Mouse (Mus musculus) lung, postnatal 36 days (tissue): Measurements from ENCODE around the gene Mylk2.

Experiments used
- DNase-seq: peaks from one replicate; pipeline ENCODE4 v3.0.0; 2022; ENCODE audit warnings: mixed read lengths

The Mylk2 gene

DNA sequence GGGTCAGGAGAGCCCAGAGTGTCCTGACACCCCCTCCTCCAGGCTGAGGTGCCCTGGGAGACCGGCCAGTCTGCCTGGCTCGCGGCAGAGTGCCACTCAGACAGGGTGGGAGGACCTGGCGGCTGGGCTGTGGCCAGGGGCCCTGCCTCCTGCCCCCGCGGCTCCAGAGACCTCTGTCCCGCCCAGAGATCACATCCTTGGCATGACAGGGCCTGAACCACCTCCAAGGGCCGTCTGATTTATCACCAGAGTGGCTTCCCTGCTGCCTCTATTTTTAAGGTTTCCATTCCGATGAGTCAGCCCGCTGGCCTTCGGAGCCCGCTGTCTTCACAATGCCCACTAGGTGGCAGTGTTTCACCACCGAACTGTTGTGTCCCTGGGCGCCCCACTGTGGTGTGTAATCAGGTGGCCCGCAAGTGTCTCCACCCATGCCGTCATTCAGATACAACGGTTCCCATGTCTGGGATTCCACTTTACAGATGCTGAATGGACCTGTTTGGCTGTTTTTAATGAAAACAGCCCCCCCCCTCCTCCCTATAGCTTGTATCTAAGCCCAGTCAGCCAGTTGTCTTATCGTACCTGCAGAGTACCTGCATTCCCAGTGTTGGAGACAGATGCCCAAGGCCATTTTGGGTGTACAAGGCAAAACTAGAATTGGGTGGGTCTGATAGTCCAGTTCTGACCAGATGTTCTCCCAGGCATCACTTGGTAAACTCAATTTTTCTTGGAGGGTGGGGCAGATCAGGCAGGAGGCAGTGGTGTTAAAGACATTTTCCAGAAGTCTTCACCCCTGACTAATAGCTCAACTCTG is 3.4 kb downstream of the Mylk2 start:
- DNase-seq, result peak; percentile 88

DNA sequence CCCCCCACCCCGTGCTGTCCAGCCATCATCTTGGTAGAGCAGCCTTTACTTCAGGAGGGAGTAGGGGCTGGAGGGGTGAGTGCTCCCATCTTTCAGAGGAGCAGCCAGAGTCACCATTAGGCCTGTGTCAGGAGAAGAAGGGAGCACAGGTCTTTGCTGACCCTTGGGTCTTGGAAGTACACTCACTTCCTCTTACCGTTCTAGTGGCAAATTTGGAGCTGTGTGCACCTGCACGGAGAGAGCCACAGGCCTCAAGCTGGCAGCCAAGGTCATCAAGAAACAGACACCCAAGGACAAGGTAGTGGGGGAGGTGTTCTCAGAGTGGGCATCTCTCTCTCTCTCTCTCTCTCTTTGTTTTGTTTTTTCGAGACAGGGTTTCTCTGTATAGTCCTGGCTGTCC is 4.3 kb downstream of the Mylk2 start:
- no peak for DNase-seq

DNA sequence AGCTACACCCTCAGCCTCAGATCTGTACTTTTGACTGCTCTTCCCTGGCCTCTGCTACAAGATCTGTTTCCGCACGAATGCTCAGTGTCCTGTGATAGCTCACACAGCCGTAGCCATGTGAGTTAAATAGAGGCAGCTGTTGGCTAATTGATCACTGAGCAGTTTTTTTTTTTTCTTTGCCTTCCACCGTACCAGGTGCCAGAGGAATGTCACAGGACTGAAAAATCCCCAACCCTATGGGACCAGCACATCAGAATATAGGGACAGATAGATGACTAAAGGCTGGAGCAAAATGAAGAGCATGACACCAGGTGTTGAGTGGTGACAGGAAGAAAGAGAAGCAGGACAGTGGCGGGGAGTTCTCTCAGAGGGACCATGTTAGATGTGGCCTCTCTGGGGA is 5.0 kb downstream of the Mylk2 start:
- DNase-seq, result no peak

DNA sequence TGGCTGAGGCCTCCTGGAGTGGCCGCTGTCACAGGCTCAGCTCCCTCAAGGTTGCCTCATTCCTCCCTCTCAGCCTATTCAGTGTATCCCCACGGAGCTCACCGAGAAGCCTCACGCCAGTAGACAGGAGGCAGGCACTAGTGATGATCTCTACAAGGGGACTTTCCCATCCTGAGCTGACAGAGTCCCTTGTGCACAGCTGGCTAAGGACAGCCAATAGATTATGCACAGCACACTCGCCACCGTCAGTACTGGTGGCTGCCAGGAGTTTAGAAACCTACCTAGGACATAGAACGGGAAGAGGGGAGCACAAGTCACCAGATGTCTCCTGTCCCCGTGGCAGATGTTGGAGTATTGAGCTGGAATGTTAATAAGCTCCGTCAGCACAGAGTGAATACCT is 6.5 kb downstream of the Mylk2 start:
- no peak for DNase-seq

DNA sequence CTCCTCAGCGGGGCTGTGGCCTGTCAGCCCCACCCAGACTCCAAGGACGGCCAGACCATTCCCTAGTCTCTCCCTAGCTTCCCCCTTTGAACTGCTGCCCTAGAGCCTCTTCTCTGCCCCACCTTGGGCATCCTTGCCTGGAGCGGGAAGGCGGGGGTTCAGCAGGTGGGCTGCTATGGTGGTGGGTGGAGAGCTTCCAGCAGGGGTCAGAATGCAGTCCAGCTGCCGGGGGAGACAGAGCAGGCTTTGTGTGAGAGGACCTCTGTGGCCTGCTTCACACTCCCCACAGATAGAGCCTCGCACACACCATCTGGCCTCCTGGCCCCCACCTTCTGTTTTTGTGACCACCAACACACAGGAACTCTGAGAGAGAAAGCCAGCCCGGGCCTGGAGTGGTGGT is 11.2 kb downstream of the Mylk2 start:
- DNase-seq, result no peak

DNA sequence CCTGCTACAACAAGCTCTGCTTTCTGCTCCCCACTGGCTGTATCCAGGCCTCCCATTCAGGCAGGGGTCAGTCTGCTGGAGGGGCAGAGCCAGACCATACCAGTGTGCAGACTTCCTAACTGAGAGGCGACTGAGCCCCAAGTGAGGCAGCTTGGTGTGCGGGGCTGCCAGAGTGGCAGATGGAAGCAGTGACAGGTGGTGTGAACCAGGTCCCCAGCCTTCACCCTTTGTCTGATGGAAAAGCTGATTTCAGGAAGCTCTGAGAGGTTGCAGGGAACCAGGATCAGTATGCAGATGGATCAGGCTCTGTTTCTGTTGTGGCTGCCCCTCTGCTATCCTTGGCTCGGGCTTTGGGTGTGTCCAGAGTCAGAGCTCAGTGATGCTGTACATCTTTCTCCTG is 12.5 kb downstream of the Mylk2 start:
- DNase-seq, result no peak

DNA sequence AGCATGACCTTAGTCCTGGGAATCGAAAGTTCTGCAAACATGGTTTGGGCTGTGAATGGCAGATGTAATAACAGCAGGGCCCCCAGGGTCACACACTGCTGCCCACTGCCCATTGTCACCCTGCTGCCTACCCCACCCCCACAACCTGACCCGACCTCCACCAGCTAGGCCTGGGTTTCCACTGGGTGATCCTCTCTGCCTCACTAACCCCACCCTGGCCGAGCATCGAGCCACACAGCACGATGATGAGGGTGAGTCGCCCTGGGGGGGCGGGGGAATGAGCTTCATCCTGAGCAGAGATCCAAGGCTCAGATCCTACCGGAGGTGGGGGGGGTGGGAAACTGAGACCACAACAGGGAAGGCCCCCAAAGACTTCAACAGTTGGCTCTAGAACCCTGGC is 13.0 kb downstream of the Mylk2 start:
- no peak for DNase-seq

DNA sequence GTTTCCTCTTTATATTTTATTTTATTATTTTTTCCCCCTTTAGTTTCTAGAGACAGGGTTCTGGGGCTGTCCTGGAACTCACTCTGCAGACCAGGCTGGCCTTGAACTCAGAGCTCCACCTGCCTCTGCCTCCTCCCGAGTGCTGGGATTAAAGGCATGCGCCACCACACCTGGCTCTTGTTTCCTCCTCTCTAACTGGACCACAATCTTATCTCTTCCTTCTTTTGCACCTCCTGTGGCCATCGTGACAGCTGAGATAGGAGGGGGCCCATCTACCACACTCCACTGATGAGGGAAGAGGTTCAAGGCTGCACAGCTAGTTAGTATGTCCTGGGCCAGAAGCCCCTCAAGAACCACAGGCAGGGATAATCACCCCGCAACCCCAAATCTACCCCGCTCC is 13.4 kb downstream of the Mylk2 start:
- DNase-seq, result no peak

DNA sequence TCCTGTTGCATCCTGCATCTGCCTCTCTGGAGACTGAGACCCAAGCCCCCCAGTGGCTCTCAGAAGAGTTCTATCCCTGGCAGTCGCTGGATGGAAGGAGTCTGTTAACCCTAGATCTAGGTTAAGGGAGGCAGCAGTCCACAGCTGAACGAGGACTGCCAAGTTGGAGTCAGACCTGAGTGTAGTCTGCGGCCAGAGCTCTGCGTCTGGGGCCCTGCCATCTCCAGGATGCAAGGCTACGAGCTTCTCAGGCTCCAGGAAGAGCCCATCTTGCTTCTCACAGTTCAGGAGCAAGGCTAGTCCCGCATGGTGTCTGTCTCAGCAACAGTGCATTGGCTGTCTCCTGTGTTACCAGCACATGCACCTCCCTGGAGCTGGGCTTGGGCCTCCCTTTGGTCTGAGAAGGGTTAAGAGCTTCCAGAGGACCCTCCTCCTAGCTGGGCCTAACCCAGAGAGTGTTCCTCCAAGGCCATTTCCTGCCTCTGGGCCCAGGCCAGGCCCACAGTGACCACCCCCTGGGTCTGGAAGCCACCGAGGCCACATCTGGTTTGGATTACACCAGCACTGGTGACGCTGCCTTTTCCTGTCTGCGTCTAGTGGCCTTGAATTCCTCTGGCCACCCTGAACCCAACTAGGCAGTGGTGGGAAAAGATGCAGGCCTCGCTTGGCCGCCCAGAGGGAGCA is 14.2 kb downstream of the Mylk2 start:
- peak; percentile 56 for DNase-seq

DNA sequence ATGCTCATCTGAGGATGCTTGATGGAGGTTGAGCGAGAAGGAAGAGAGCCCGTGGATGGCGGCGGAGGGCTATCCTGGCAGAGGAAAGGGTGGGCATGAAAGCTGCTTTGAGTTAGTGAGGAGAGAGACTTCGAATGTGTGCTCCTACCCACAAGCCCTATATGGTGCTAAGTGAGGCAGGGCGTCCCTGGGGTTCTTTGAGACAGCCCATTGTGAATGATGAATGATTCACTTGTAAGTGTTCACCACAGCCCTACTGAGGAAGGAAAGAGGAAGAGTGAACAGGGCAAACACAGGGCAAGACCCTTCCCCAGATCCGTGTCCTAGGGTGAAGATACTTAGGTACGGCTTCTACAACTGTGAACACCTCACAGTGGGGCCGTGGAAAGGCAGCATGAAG is 15.7 kb downstream of the Mylk2 start:
- DNase-seq, result no peak

DNA sequence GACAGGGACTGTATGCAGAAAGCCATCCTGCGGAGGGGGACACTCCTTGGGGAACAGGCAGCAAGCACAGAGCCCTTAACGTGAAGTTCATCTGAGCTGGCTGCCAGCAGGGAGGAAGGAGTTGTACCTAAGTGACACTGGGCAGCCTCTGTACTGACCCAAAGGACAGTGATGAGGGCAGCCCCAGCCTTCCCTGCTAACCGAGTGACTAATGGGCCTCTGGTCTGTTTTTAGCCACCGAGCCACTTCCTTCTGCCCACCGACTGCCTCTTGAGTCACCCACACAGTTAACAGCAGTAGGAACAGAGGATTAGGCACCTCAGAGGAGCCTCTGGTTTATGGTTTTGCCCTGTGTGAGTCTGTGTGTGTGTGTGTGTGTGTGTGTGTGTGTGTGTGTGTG is 16.2 kb downstream of the Mylk2 start:
- peak; percentile 24 for DNase-seq

DNA sequence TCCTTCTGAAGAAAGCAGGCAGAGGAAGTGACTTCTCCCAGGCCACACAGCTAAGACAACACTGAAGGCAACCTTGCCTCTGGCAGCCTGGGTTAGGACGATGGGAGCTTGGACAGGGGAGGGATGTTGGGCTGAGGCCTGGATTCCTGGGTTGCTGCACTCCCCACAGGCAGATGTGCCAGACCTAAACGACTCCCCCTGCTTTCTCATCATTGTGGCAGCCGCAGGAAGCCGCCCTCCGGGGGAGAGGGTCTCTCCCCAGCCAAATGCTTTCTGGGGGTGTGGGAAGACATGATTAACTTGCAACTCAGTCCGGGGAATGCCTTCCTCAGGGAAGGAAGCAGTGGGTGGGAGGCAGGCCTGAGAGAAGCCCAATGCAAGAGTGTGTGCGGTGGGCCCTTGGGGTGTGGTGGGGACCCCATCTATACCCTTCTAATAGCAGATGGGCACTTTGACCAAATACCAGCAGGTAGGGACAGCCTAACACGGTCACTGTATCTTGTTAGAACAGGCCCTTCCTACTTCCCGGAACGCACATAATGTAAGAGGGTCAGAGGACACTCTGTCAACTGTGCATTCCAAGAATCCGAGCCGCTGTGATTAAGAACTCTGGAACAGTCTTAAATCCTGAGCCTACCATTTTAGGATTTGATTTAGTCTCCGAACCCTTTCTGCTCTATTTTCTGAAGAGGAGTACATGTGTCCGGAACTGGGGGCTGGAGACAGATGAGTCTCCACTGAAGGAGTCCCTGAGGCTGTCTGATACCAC is 17.3 kb downstream of the Mylk2 start:
- DNase-seq, result peak; percentile 25

DNA sequence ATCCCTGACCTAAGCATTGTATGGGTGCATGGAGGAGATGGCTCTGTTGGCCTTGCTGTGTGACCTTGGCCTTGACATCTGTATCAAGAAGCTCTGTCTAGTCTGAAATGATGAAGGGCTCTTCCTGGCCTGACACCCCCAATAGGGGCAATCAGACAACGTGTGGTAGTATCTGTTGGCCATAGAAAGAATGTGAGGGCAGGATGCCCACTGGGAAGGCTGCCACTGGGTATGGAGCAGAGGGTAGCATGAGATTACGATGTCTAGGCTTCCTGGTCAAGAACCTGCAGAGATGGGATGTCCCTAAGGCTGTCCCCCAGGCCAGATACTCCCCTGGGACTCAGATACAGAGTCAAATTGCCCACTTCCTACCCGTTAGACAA is 17.8 kb downstream of the Mylk2 start:
- DNase-seq, result no peak

DNA sequence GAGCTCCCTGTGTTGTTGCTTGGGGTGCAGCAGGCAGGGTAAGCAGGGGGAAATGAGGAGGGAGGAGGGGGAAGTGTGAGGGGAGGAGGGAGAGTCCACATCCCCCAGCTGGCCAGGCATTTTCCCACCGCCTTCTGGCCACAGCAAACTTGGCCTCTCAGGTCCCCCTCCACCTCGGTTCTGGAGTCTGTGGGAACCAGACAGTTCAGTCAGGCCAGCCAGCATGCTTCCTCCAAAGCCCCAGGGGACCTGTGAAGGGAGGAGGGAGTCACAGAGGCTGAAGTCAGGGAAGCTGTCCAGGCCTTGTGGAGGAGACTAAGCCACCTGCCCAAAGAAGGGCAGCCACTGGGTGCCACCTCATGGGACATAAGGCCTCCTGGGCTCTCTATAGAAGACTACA is 19.1 kb downstream of the Mylk2 start:
- no peak for DNase-seq

DNA sequence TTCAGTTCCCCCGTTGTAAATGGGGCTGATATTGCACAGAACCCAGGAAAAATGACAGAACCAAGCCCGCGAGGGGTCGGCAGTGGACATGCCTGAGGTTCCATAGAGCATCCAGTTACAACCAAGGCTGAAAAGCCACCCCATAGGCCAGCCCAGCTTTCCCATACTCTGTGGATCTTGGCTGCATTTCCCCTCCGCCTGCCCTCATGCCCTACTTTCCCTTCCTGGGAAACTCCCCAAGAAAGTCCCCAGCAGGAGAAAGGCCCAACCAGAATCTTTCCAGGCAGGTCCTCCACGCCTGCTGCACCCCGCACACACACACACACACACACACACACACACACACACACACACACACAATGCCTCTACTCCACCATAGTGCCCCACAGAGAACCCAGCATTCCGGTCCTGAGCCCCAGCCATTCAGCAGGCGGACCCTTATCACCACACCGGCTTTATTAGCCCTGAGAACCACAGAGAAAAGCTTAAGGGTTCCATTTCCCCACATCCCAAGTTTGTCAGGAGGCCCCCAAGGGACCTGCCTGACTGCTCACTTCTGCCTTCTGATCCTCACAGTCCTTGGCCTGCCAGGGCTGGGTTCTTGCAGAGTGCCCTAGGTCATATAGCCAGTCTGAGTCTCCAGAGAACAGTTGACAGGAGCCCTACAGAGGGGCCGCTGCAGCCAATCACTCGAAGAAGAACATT is 20.5 kb downstream of the Mylk2 start:
- no peak for DNase-seq

DNA sequence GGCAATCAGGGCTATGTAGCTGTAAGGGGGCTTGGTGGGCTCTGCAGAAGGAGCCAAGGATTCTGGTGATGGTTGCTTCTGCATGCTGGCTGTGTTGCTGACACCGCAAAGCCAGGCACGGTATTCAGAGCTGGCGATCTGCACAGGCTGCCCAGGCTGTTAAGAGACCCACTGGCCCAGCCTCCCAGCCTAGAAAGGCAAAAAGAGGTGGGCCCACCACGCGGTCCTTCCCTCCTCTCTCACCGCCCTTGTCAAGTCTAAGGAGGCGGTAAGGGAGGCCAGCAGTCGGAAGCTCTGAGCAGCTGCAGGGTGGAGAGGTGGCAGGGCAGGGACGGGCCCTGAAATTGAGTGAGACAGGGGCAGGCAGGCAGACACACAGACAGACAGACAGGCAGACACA is 21.9 kb downstream of the Mylk2 start, which contains the start of gene Foxs1:
Foxs1 (minus strand) TSS at position 161 of the 400 bp plus-strand sequence.
- peak; percentile 41 for DNase-seq

DNA sequence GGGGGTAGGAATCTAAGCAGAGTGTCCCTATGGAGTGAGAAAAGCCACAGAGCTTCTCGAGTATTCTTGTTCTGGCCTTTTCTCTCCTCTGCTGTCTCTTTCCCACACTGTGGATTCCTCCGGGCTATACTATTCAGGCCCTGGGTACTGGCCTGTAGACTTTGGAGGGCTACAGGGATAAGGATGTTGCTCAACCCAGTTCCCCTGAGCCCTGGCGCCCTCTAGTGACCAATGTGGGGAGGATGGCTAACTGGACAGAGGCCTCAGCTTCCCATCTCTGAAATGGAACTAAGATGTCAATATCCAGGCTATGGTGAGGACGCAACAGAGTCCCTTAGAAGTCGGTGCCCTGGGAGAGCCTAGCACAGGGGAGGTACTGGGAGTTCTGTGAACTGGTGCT is 22.5 kb downstream of the Mylk2 start:
- peak; percentile 48 for DNase-seq

DNA sequence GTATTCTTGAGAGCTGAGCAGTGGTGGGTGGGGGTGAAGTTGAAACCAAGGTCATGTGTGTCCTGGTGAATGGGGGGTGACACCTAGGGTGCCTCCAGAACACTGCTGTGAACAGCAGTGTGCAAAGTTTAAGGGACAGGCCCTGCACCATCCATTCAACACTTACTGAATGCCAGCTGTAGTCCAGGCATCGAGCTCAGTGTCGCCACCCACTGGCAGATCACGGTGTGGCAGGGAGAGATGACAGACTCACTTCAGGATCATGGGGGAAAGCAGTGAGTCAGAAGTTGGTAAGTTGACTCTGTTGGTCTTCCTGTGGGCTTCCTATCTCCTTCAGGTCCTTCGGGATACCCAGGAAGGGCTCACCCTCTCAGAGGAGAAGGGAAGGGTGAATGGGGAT is 28.7 kb downstream of the Mylk2 start:
- peak; percentile 65 for DNase-seq

DNA sequence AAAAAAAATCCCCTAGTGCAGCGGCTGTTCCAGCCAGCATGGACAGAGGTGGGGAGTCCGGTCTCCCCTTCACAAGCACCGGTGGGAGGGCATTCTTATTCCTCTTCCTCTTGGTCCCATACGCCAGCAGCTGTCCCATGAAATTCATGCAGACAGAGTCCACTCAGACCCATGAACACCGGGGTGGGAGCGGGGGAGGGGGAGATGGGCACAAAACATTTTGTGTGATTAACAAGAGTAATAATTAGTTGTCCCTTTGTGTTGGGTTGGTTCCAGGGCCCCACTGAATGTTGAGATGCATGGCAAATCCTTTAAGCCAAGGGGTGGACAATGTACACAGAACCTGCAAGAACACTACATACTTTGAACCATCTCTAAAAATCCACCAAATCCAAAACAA is 30.0 kb downstream of the Mylk2 start:
- no peak for DNase-seq

DNA sequence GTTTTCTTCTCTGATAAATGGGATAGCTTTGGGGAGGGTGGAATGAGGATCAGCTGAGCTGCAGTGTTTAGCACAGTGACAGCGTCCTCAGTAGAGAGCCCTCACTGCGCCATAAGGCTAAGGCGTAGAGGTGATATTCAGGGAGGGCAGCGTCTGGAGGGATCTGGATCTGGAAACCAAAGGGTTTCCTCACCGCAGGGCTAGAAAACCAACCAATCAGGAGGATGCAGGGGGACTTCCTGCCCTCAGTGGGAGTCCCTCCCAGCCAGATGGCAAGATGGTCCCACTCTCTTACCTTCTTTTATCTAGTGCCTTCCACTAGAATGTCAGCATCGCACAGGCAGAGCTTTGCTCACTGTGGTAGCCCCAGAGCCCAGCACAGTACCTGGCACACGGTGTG is 30.6 kb downstream of the Mylk2 start:
- no peak for DNase-seq

DNA sequence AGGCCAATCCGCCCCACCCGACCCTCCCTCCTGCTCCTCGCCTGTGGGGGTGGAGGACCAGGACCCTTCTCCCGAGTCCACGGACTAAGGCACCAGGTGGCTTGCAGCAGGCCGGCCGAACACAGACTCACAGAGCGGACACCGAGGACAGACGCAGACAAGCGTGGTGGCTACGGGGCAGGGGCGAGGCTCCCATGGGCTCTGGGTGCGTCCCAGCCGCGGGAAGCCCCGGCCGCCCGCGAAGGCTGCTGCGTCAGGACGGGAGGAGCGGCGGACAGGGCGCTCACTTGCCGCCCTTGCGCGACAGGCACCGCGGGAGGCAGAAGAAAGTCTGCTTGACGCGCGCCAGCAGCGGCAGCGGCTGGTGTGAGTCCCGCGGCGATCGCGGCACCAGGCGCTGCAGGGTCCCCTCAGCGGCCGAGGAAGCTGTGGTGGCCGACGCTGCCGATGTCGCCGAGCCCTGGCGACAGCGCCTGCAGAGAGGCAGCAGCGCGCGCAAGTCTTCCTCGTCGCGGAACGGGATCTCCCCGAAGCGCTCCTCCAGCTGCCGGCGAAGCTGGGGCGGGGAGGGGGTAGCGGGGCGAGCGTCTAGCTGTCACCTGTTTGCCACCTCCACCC is 31.9 kb downstream of the Mylk2 start:
- no peak for DNase-seq

DNA sequence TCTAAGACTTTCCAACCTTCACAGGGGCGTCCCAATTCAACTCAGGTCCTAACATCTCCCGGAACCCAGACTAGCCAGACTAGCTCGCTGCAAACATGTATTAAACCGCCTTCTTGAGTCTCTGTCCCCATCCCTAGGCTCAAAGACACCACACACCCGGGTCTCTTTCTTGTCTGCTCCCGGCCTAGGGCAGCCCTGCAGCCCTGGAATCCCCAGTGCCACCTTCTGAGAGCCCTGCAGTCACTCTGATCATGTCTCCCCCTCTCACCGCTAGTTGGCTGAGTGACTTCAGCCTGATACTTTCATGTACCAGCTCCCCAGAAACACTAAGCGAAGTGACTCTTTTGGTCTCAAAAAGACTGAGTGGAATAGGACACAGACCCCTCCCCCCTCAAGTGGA is 32.4 kb downstream of the Mylk2 start:
- no peak for DNase-seq

DNA sequence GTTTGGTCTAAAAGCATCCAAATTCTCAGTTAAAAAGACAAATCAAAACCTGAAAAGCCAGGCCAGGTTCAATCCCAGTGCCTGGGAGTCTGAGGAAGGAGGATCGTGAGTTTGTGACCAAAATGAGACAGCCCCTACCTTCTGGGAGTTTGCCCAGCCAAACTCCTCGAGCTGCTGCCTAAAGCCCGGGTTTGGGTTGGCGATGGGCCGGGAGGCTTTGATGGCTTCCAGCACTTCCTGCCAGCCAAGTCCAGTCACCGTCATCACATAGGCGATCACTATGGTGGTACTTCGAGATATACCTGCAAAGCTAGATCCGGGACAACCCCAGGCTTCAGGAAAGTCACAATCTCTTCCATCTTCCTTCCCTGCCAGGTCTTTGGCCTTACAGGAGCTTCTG is 32.9 kb downstream of the Mylk2 start:
- no peak for DNase-seq
